Mouse (Mus musculus) testis, adult 2 months (tissue): ENCODE measurements at regions not wholly inside any gene's neighbourhood (a gene's known extent, or its start where the extent isn't known, plus 50 kb on each side); places are given as distances from the start of the nearest gene placed in this dataset.

Experiments used
- CTCF ChIP-seq: fragments of 200-500 bp; IDR thresholded peaks from 2 replicates; pipeline ENCODE4 v1.5.1; 2012; ENCODE audit warnings: low read depth, mild to moderate bottlenecking, inconsistent platforms, low read length, moderate library complexity; ENCODE audit not compliant: control insufficient read depth, insufficient read depth, insufficient replicate concordance
- POLR2A ChIP-seq: fragments of 200-500 bp; IDR thresholded peaks from 2 replicates; pipeline ENCODE4 v1.6.1; 2012; ENCODE audit warnings: low read depth, mild to moderate bottlenecking, inconsistent platforms, low read length, moderate library complexity; ENCODE audit not compliant: control insufficient read depth

DNA sequence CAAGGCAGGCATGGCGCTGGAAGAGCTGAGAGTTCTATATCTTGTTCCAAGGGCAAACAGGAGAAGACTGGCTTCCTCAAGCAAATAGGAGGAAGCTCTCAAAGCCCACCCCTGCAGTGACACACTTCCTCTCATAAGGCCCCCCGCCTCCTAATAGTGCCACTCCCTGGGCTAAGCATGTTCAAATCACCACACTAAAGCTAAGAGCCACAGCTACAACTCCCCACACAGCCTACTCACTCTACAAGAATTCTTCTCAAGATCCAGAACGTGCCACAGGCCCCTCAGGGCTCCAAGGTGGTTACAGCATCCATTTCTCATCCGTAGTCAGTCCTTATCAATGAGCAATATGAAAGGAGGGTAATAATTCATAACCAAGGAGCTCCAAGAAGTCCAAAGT is 103.4 kb upstream of the Map4k3 start:
- TF ChIP-seq POLR2A (no peak), CTCF (no peak)
